Mouse (Mus musculus) CD4-positive, CD25-positive, alpha-beta regulatory T cell, adult 2 months (primary cell): ENCODE results near the gene Lrrc8e.
A peak's percentile ranks its signal among the peaks of the same experiment; 100 is the strongest.

Source experiments
- DNase-seq: peaks from one replicate; pipeline ENCODE4 v3.0.0-alpha.2; 2012; ENCODE audit warnings: low read depth, low spot score

Gene Lrrc8e

DNA sequence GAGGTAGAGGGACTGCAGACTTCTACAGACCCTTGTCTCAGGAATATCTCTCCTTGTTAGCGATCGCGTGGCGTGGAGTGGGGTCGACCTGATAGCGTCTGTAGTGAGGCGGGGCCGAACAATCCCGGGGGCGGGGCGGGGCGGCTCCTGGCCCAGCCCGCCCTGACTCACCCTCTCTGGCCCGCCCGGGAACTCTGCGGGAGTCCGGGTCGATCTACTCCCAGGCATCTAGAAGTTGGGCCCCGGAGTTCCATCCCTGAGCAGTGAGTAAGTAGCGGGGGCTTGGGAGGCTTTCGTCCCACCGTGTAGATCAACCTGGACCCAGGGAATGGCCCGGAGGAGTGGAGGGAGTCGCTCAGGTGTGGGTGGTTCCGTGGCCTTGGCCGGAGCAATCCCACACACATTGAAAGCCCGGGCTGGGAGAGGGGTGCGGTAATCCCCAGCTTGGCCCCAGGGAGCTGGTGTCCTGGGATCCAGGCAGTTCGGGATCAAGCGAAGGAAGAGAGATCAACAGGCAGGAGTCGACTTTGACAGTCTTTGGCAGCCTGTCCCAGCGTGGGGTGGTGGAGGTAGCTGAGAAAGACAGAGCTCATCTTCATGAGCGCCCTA is at the start of gene Lrrc8e:
Gene Lrrc8e (plus strand): TSS at position 89 of the 609 bp plus-strand sequence.
- no peak for DNase-seq

GRCm38 (mm10) chr8:4183409-4183808 is 43.2 kb upstream of the Lrrc8e start:
- no peak for DNase-seq

- DNase-seq: no peak
These were observed 40.5 kb upstream of the Lrrc8e start for GRCm38 (mm10) chr8:4186151-4186550.

DNA sequence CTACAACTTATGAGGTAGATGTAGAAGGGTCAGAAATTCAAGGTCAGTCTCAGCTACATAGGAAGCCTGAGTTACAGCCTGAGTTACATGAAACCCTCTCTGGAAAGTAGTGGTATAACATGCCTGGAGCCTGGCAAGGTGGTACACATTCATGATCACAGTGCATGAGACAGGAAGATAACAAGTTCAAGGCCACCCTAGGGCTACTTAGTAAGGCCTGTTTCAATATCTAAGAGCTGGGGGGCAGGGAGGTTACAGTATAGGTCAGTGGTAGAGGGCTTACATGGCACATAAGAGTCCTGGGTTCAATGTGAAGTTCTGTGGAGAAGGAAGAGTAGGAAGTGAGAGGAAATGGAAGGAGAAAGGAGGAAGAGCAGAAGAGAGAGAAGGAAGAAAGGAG is 38.0 kb upstream of the Lrrc8e start:
- DNase-seq: no peak

DNA sequence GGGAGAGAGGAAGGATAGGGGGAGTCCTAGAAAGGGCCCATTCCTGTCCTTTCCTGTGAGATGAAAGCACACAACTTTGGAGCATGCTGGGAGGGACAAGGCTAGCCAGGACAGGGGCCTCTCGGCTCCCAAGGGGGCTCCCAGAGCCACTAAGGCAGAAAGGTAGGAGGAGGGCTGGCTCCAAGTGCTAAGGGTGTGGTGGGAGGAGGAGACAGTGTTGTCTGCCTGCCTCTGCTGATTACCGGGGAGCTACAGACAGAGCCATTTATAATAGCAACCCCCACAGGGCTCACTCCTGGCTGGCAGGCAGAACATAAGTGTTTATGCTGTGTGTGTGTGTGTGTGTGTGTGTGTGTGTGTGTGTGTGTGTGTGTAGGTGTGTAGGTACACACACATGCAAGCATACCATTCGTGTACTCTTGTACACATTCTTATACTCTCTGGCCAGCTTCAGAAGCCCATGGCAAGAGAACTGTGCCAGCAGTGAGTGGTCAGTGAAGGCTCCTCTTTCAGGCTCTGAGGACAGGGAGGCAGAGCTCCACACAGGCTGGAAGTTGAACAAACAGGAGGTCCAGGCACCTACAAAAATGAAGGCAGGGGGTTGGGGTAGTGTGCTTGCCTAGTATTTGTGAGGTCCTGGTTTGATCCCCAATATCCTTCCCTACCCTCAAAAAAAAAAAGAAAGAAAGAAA is 37.5 kb upstream of the Lrrc8e start:
- no peak for DNase-seq

DNA sequence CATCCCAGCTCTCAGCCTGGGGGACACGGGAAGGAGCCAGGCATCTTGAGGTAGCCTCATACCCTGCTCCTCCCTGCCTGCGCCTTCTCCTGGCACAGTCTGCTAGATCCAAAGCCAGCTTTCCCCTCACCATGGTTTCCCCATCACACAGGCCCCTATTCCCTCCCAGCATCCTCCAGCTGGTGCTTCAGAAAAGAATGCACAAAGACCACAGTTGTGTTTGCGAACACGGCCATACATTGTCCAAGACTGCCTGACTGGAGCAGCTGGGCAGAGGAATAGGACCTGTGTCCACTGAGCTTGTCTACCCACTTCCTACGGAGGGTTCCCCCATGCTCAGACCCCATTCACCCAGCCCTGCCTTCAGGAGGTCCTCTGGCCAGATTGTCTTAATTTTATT is 34.3 kb upstream of the Lrrc8e start:
- DNase-seq: no peak

DNA sequence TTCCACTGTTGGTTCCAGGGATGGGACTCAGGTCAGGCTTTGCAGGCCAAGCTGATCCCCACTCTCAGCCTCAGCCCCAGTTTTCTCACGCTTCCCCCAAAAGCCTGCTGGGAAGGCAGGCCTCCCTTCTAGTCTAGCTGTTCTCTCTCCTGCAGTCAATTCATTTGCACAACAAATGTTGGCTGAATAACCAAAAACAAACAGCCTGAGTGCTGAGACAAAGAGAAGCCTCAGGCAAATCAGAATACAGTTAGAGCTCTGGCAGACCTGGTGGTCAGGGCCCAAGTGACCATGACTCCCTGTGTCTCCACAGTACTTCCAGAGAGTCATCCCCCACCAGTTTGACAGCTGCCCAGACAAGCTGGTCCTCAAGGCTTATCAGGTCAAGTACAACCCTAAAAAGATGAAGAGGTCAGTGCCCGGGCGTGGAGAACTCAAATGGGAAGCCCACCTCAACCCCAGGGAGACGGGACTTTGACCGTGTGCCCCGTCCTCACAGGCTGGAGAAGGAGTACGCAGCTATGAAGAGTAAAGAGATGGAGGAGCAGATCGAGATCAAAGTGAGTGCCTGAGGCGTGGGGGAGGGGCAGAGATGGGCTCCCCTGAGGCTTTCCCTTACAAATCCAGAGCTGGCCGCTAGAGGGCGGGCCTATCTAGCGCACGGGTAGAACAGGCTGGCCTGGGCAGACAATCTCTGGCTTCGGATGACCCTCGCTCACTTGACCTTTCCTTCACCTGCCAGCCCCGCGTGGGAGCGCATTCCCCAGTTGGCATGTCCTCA is 33.6 kb upstream of the Lrrc8e start:
- DNase-seq: peak; percentile 89

DNA sequence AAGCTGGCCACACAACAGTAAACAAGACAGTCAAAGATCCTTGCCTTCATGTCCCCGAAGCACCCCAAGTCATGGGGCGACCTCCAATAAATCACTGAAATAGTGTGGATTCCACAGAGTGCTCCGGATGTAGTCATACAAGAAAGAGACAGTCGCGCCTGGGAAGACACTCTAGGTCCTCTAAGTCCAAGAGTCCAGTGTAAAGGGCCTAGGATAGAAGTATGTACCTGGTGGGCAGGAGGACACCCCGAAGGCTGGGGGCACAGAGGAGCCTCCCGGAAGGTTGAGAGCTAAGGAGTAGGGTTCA is 33.1 kb upstream of the Lrrc8e start:
- DNase-seq: no peak

- DNase-seq: no peak
These were observed 25.3 kb upstream of the Lrrc8e start for GRCm38 (mm10) chr8:4201321-4201720.

DNA sequence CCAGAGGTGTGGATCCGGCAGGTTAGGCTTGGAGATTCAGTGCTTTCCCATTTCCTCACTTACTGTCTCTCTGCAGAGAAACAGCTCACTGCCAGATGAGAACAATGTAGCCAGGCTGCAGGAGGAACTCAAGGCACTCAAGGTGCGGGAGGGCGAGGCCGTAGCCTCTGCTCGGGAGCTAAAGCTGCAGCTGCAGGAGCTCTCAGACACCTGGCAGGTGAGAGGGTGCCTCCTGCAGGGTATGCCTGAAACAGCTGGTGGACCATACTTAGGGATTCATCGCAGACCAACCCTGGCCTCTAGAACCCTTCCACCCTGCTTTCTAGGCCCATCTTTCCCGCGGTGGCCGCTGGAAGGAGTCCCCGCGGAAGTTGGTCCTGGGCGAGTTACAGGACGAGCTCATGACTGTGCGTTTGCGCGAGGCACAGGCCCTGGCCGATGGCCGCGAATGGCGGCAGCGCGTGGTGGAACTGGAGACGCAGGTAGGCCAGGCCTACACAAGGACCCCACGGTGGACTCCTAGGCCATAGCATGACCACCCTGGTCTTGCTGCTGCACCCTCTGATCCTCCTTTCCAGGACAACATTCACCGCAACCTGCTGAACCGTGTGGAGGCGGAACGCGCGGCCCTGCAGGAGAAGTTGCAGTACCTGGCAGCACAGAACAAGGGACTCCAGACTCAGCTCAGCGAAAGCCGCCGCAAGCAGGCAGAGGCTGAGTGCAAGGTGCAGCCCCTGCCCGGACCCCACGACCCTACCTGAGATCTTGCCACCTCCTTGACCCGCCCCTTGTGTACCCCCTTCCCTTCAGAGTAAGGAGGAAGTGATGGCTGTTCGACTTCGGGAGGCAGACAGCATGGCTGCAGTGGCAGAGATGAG is 21.1 kb upstream of the Lrrc8e start:
- DNase-seq: no peak

- DNase-seq: no peak
These were observed 20.2 kb upstream of the Lrrc8e start for GRCm38 (mm10) chr8:4206182-4207015.

DNA sequence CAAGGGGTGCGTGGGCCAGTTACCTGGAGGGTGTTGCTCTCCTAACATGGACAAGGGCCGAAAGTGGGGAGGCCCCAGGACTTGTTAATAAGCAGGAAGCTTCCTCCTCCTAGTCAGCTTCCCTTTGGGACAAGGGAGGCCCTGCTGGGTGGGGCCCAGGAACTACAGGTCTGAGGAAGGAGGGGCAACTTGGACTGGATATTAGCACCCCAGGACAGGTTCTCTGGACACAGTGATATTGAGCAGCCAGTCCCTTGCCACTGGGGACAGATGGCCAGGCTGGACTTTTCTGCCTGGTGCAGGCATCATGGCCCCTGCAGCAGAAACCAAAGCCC is 19.6 kb upstream of the Lrrc8e start:
- no peak for DNase-seq

- DNase-seq: peak; percentile 26
These were observed 15.5 kb upstream of the Lrrc8e start for GRCm38 (mm10) chr8:4211097-4211496.

DNA sequence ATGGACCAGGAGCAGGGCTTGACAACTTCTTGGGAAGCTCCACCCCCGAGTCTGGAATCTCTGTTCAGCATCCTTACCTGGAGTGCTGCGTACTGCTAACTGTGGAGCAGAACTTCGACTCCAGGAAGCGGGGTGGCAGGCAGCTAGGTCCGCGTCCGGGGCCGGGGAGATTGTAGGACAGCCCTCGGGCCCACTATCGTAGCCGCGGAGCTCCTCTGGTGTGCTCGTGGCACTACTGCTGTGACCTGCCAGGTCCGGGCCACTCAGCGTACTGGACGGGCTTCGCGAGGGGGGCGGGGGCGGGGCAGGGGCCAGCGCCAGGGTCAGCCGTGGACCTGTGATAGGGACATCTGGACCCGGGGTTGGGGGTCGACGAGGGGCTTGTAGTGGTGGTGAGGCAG is 13.8 kb upstream of the Lrrc8e start:
- DNase-seq: peak; percentile 49

- peak; percentile 62 for DNase-seq
These were observed 13.2 kb upstream of the Lrrc8e start for GRCm38 (mm10) chr8:4213210-4214005.

DNA sequence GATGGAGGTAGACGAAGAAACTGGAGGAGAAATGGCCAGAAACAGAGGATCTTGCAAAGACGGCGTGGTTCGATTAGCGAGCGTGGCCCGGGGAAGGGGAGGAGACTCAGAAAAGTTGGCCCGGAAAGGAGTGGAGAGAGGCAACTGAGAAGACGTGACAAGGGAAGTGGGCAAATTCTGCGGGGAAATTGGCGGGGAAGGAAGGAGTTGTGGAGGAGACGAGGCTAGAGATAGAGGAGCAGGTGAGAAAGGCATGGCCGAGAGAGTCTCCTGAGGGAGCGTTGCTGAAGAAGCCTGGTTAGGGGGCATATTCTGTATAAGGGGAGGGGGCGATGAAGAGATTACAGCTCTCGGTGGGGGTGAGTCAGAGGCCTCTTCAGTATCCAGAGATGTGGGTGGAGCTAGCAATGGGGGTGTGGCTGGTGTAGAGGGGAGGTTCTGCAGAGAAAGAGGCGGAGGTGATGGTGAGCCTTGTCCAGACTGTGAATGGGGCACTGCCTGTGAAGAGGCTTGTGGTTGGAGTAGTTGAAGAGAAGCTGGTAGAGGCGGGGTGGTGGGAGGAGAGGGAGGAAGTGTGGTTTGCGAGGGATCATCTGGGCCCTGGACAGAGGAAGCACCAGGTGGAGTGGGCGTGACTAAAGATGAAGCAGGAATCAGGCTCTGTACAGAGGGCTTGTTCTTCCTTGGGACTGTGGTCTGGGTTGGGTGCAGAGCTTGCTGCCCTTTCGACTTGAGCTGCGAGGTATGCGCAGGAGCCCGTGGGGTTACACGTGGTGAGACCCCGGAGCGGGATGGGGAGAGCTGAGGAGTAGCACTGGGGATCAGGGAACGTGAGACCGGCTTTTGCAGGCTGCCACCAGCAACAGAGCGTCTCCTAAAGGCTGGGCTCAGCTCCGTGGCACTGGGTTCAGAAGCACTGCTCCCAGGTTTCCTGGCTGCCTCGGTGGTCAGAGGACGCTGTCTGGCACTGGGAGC is 12.3 kb upstream of the Lrrc8e start:
- DNase-seq: peak; percentile 82

GRCm38 (mm10) chr8:4216296-4216695 is 10.3 kb upstream of the Lrrc8e start:
- no peak for DNase-seq

DNA sequence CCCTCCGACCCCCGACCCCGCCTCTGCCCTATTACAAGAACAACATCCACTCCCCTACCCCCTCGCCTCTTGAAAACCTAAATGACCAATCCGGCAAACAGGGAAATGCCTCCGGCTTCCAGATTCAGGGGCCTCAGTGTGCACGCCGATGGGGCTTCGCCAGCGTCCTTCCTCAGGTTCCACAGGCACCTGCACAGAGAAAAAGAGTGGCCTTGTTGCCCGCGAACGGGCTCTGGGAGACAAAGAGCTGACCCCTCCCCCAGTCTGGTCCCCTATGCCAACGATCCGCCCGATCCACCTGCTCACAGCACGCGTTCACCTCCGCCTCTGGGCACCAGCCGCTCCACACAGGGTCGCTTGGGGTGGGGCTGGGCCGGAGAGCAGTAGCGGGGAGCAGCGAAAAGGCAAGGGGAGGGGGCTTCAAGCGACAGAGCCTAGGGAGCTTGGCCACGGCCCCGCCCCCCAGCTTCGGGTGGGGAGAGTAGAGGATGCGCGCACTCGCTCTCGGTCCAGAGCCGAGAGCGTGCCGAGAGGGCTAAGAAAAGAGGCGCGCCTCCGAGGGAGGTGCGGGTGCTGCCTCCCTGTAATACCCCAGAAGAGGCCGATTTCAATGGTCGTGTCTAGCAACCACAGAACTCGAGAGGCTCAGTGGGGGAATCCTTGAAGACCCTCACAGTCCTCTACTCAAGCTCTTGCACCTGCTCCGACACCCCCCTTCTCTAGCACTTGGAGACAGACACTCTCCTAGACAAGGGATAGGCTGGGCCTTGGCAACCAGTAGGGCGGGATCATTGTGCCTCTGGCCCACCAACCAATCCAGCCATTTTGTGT is 9.6 kb upstream of the Lrrc8e start, which contains the start of gene Prr36:
Gene Prr36 (minus strand): TSS at position 669 of the 831 bp plus-strand sequence.
- DNase-seq: peak; percentile 33
